Mouse (Mus musculus) forebrain, embryonic 10.5 days (tissue): ENCODE measurements around the gene Mesd. TPM values are rescaled to one million over a fixed set of nuclear protein-coding genes. Genes with fewer than 3 reads are reported as not detected.
A peak's percentile ranks its signal among the peaks of the same experiment; 100 is the strongest.

Source experiments
- DNase-seq: peaks from one replicate; pipeline ENCODE4 v3.0.0-alpha.2; 2017; ENCODE audit warnings: low spot score; ENCODE audit errors: extremely low spot score
- H3K27ac ChIP-seq: fragments of 300-500 bp; sonication (generic); 2 replicates; pipeline ENCODE4 v1.5.1; 2016; ENCODE audit warnings: mild to moderate bottlenecking
- H3K27me3 ChIP-seq: fragments of 300-500 bp; sonication (generic); 2 replicates; pipeline ENCODE4 v1.6.1; 2016; ENCODE audit warnings: mild to moderate bottlenecking; ENCODE audit not compliant: poor library complexity, severe bottlenecking
- H3K36me3 ChIP-seq: fragments of 300-500 bp; sonication (generic); replicated peaks from 2 replicates; pipeline ENCODE4 v1.6.1; 2016; ENCODE audit warnings: mild to moderate bottlenecking, moderate library complexity
- H3K4me1 ChIP-seq: fragments of 300-500 bp; sonication (generic); 2 replicates; pipeline ENCODE4 v1.6.1; 2016
- H3K4me3 ChIP-seq: fragments of 300-500 bp; sonication (generic); 2 replicates; pipeline ENCODE4 v1.5.1; 2016; ENCODE audit warnings: mild to moderate bottlenecking, moderate library complexity
- H3K9me3 ChIP-seq: fragments of 300-500 bp; sonication (generic); 2 replicates; pipeline ENCODE4 v1.6.1; 2016; ENCODE audit warnings: mild to moderate bottlenecking, moderate library complexity
- WGBS: fragments of 180-500 bp; shearing (Covaris S2); methylation state at CpG from one replicate; pipeline ENCODE4 v1.1.7; 2016; 5-methylcytosine and 5-hydroxymethylcytosine counted together
- polyA plus RNA-seq: library from polyadenylated mRNA; unstranded; fragments of >200 nt; fragmentation: Nextera tagmentation; extraction: Ambion mirVana; gene quantifications from 2 replicates; pipeline ENCODE4 v1.2.1, GENCODE M21; 2016

Mesd gene
- polyA plus RNA-seq, 1 experiment from 2014 or later: 102 TPM

GRCm38 (mm10) chr7:83902296-83903145, 18.3 kb downstream of the Mesd start:
- Histone ChIP-seq H3K36me3 (peaks cover 45% of the 10 kb centered on the region), H3K27ac (no peak overlapping the region), H3K4me1 (no peaks in the 10 kb centered on the region), H3K27me3 (no peaks in the 10 kb centered on the region), H3K4me3 (no peak overlapping the region), H3K9me3 (peaks cover 7% of the 10 kb centered on the region; the same call in 1 of the 2 replicates)
- no peak for DNase-seq
- 83% methylated on average over 5 of the region's 5 CpGs for WGBS

- no peak overlapping the region for H3K27ac ChIP-seq
- peaks cover 22% of the 10 kb centered on the region for H3K36me3 ChIP-seq
- WGBS: 93% methylated on average over 3 of the region's 3 CpGs
- no peak overlapping the region for H3K4me3 ChIP-seq
- no peaks in the 10 kb centered on the region for H3K27me3 ChIP-seq
- no peak for DNase-seq
- peaks cover 7% of the 10 kb centered on the region; the same call in 1 of the 2 replicates for H3K9me3 ChIP-seq
- no peaks in the 10 kb centered on the region for H3K4me1 ChIP-seq
Measured at GRCm38 (mm10) chr7:83904831-83905230, 20.6 kb downstream of the Mesd start.

GRCm38 (mm10) chr7:83911909-83912308, 27.6 kb downstream of the Mesd start:
- WGBS: 81% methylated on average over 3 of the region's 3 CpGs
- Histone ChIP-seq H3K4me3 (no peak overlapping the region), H3K4me1 (no peaks in the 10 kb centered on the region)

DNA sequence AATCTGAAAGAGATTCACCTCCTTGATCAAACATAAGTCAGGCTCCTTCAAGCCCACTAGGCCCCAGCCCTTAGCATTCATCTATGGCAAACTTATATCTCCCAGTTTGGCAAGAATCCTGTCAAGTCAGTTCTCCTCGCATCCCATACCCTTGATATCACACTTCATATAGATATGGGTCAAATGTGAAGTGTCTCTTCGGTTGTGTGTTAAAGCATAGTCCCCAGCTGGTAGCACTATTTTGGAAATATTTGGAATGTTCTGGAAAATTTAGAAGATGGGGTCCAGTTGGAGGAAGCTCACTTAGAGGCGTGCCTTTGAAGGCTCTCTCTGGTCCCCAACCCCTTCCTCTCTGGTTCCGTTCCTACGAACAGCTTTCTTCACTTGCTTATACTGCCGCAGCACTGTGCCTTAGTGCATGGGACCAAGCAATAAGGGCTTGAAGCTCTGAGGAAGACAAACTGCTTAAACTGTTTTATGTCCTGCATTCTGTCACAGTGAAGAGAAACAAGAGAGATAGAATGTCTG, 29.2 kb downstream of the Mesd start:
- Histone ChIP-seq H3K9me3 (no peaks in the 10 kb centered on the region), H3K4me3 (no peak overlapping the region), H3K27me3 (no peaks in the 10 kb centered on the region), H3K4me1 (no peaks in the 10 kb centered on the region), H3K27ac (no peak overlapping the region), H3K36me3 (no peaks in the 10 kb centered on the region)
- WGBS: 91% methylated on average over 6 of the region's 6 CpGs
- DNase-seq: no peak

More at GRCm38 (mm10) chr7:83911909-83912308, 27.6 kb downstream of the Mesd start:
- Histone ChIP-seq H3K27me3 (no peaks in the 10 kb centered on the region), H3K9me3 (no peaks in the 10 kb centered on the region), H3K36me3 (no peaks in the 10 kb centered on the region), H3K27ac (no peak overlapping the region)
- DNase-seq: no peak

DNA sequence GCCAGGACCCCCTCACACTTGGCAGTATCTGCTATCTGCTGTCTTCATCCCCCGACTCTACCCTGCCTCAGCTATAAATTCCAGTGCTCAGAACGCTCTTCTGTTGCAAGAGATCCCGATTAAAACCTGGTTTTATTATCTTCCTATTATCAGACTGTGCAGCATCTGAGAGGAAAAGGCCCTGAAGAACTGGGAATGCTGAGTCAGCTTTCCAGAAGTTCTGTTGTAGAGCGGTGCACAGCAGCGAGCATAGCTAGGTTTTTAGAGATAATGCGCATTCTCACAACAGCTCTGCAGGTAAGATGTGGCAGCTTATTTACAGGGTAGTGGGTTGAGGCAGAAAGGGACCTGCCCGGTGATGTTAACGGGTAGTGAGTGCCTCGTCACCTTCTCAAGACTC, 29.7 kb downstream of the Mesd start:
- no peak overlapping the region for H3K27ac ChIP-seq
- H3K4me3 ChIP-seq: no peak overlapping the region
- no peaks in the 10 kb centered on the region for H3K27me3 ChIP-seq
- no peak for DNase-seq
- H3K9me3 ChIP-seq: no peaks in the 10 kb centered on the region
- no peaks in the 10 kb centered on the region for H3K4me1 ChIP-seq
- H3K36me3 ChIP-seq: no peaks in the 10 kb centered on the region
- 80% methylated on average over 9 of the region's 9 CpGs for WGBS

DNA sequence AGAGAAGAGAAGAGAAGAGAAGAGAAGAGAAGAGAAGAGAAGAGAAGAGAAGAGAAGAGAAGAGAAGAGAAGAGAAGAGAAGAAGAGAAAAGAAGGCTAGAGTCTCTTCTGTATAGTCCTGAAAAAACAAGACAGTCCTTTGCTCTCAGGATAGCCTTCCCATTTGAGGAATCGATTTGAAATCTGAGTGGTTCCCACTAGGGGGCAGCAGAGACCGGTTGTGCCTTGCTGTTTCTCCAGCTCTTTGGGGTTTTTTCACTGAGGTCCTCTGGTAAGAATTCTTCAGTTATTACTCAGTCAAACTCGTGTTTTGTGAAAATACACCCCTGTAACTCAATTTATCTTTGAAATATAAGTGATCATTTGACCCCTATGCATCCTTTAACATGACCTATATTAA, 30.3 kb downstream of the Mesd start:
- 3% methylated on average over 3 of the region's 3 CpGs for WGBS
- H3K27me3 ChIP-seq: no peaks in the 10 kb centered on the region
- no peaks in the 10 kb centered on the region for H3K36me3 ChIP-seq
- no peak overlapping the region for H3K27ac ChIP-seq
- no peaks in the 10 kb centered on the region for H3K4me1 ChIP-seq
- no peaks in the 10 kb centered on the region for H3K9me3 ChIP-seq
- no peak overlapping the region for H3K4me3 ChIP-seq
- peak; percentile 71 for DNase-seq

GRCm38 (mm10) chr7:83920241-83920640, 36.0 kb downstream of the Mesd start:
- Histone ChIP-seq H3K4me3 (no peak overlapping the region), H3K36me3 (no peaks in the 10 kb centered on the region), H3K27me3 (no peaks in the 10 kb centered on the region), H3K9me3 (no peaks in the 10 kb centered on the region), H3K27ac (no peak overlapping the region), H3K4me1 (no peaks in the 10 kb centered on the region)
- 88% methylated on average over 4 of the region's 4 CpGs for WGBS
- no peak for DNase-seq

DNA sequence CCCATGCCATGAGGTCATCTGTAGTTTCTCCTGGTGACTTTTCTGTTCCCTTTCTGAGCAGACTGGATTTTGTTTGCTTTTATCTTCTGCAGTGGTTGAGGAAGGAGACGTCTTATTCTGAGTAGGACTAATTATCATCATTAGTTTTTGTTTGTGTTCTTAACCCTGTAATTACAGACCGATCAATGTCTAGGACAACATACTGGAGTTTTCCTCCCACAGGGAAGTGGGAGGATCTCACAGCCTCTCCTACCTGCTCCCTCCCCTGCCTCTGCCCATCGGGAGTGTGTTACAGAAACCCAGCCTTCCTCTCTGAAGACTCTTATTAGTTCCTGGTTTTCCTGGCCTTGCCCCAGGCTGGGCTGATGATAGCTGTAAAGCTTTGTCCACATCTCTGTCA, 37.4 kb downstream of the Mesd start:
- H3K27ac ChIP-seq: no peak overlapping the region
- H3K4me1 ChIP-seq: no peaks in the 10 kb centered on the region
- 54% methylated on average over 3 of the region's 3 CpGs for WGBS
- H3K36me3 ChIP-seq: no peaks in the 10 kb centered on the region
- H3K4me3 ChIP-seq: no peak overlapping the region
- H3K27me3 ChIP-seq: no peaks in the 10 kb centered on the region
- no peak for DNase-seq
- no peaks in the 10 kb centered on the region for H3K9me3 ChIP-seq

DNA sequence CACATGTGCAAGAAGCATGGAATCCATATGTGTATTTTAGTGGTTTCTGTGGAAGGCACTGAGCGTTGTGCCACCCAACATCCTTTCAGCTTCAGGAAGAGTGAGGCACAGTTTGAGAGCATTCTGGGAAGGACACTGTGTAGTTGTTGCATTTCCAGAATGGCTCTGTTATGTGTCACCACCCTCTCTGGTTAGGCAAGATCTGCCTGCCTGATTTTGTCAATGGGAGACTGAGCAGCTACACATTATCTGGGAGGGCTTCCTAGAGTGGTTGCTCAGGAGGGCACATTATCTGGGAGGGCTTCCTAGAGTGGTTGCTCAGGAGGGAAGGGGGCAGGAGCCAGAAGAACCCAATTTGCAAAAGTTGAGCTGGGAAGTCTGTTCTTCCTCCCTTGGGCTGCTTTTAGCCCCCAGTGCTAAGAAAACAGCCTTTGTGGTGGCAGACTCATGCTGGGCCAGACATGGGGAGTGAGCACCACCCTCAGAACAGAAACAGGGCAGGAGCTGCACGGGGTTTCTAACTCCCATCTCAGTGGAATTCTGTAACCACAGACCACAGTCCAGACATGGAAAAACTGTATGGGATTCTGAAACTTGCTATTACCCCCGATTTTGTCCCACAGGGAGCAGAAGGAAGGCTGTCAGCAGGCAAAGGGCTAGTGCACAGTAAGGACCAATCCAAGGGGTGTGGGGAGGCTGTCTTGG, 54.9 kb downstream of the Mesd start:
- H3K27ac ChIP-seq: no peak overlapping the region
- no peaks in the 10 kb centered on the region for H3K27me3 ChIP-seq
- no peak for DNase-seq
- H3K9me3 ChIP-seq: no peaks in the 10 kb centered on the region
- H3K4me3 ChIP-seq: no peak overlapping the region
- no peaks in the 10 kb centered on the region for H3K4me1 ChIP-seq
- 68% methylated on average over 3 of the region's 3 CpGs for WGBS
- no peaks in the 10 kb centered on the region for H3K36me3 ChIP-seq

DNA sequence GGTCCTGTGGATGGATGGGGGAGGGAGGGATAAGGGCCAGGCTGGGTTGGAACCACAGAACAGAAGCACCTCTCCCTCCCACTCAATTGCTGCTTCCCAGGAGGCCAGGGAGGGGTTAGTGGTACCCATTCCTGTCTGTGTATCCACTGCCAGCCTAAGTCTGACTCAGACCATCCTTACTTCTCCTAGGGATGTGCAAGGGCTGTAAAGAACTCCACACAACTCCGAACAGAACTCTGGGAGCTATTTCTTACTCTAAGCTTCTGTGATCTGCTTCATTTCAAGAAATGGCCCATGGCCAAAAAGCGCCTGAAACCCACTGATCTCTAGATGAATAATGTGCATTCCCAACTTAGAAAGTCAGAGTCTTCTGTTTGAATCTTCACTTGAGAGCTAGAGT, 55.9 kb downstream of the Mesd start:
- Histone ChIP-seq H3K36me3 (no peaks in the 10 kb centered on the region), H3K4me1 (no peaks in the 10 kb centered on the region), H3K27ac (no peak overlapping the region), H3K4me3 (no peak overlapping the region), H3K27me3 (no peaks in the 10 kb centered on the region), H3K9me3 (no peaks in the 10 kb centered on the region)
- DNase-seq: no peak
- 90% methylated on average over 2 of the region's 2 CpGs for WGBS

GRCm38 (mm10) chr7:83941701-83942101, 57.4 kb downstream of the Mesd start:
- 93% methylated on average over 8 of the region's 8 CpGs for WGBS
- no peak overlapping the region for H3K4me3 ChIP-seq
- no peaks in the 10 kb centered on the region for H3K36me3 ChIP-seq
- H3K4me1 ChIP-seq: no peaks in the 10 kb centered on the region
- H3K9me3 ChIP-seq: no peaks in the 10 kb centered on the region
- H3K27me3 ChIP-seq: no peaks in the 10 kb centered on the region
- H3K27ac ChIP-seq: no peak overlapping the region
- no peak for DNase-seq

- 88% methylated on average over 7 of the region's 7 CpGs for WGBS
- no peaks in the 10 kb centered on the region for H3K36me3 ChIP-seq
Measured at GRCm38 (mm10) chr7:83948743-83949142, 64.5 kb downstream of the Mesd start.

GRCm38 (mm10) chr7:83949662-83950061, 65.4 kb downstream of the Mesd start:
- Histone ChIP-seq H3K36me3 (no peaks in the 10 kb centered on the region), H3K4me3 (no peak overlapping the region), H3K27ac (no peak overlapping the region), H3K4me1 (peaks cover 4% of the 10 kb centered on the region), H3K9me3 (no peaks in the 10 kb centered on the region), H3K27me3 (no peaks in the 10 kb centered on the region)
- DNase-seq: no peak
- 59% methylated on average over 6 of the region's 6 CpGs for WGBS

More at GRCm38 (mm10) chr7:83948743-83949142, 64.5 kb downstream of the Mesd start:
- DNase-seq: no peak
- Histone ChIP-seq H3K4me1 (peaks cover 4% of the 10 kb centered on the region), H3K27me3 (no peaks in the 10 kb centered on the region), H3K4me3 (no peak overlapping the region), H3K9me3 (no peaks in the 10 kb centered on the region), H3K27ac (no peak overlapping the region)
